Mouse (Mus musculus) testis, adult 2 months (tissue): ENCODE results near the gene Cep78.

ENCODE experiments used
- CTCF ChIP-seq: fragments of 200-500 bp; IDR thresholded peaks from 2 replicates; pipeline ENCODE4 v1.5.1; 2012; ENCODE audit warnings: low read depth, mild to moderate bottlenecking, inconsistent platforms, low read length, moderate library complexity; ENCODE audit not compliant: control insufficient read depth, insufficient read depth, insufficient replicate concordance
- POLR2A ChIP-seq: fragments of 200-500 bp; IDR thresholded peaks from 2 replicates; pipeline ENCODE4 v1.6.1; 2012; ENCODE audit warnings: low read depth, mild to moderate bottlenecking, inconsistent platforms, low read length, moderate library complexity; ENCODE audit not compliant: control insufficient read depth

DNA sequence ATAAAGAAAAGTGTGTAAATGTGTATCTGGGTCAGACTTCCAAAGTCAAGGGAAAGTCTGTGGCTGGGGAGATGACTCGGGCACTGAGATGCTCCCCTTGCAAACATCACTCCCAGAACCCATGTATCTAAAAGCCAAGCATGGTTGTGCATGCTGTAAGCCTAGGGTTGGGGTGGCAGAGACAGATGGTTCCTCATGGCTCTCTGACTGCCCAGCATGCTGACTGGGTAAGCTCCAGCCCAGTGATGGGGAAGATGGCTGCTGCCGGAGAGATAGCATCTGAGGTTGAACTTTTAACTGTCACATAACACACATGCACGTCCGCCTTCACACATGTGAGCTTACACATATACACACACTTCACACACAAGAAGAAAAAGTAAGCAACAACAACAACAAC is 46.5 kb upstream of the Cep78 start:
- TF ChIP-seq CTCF (no peak), POLR2A (no peak)
